Mouse (Mus musculus): Measurements from ENCODE around the gene Tmem216. TPM values are rescaled to one million over a fixed set of nuclear protein-coding genes. Genes with fewer than 3 reads are reported as not detected.

Gene Tmem216
- total RNA-seq, 1 experiment = 30.1 TPM

- Histone ChIP-seq H3K36me3 (ENCODE audit: control insufficient read depth, insufficient read depth, low read length, poor library complexity, severe bottlenecking) (0 out of 2 replicates have a peak, but pooled peaks cover 1% of the 10 kb centered on the region), H3K4me1 (ENCODE audit: control insufficient read depth in 2 of 2, insufficient read depth in 2 of 2, low read length in 2 of 2, poor library complexity in 1 of 2) (no peaks in the 10 kb centered on the region), H3K4me3 (ENCODE audit: insufficient read depth in 1 of 2, low read depth in 1 of 2, low read length in 2 of 2, poor library complexity in 1 of 2, severe bottlenecking in 1 of 2) (no peak overlapping the region), H3K27ac (ENCODE audit: insufficient read depth, low read depth, low read length, poor library complexity, severe bottlenecking) (no peak overlapping the region), H3K9ac (ENCODE audit: insufficient read depth, low read depth, low read length, poor library complexity, severe bottlenecking) (no peak overlapping the region), H3K9me3 (ENCODE audit: control insufficient read depth, insufficient read depth, low read depth, low read length) (no peaks in the 10 kb centered on the region)
- in situ Hi-C loops (cut with MboI; ENCODE audit: low sequenced_read_pairs in 2 of 2, unreplicated experiment in 2 of 2) = no loop called here
- no peak for DNase-seq (ENCODE audit: low read depth, low spot score)
- no peak for TF ChIP-seq ZC3H11A (IDR thresholded peaks at IDR 0.05; ENCODE audit: borderline replicate concordance, low read depth, low read length)
- TF ChIP-seq MAFK (IDR thresholded peaks at IDR 0.05; ENCODE audit: insufficient read depth, low read depth, low read length) = no peak
- no peak for TF ChIP-seq HCFC1 (IDR thresholded peaks at IDR 0.05; ENCODE audit: borderline replicate concordance, insufficient read depth, low read length)
- TF ChIP-seq ZNF384 (IDR thresholded peaks at IDR 0.05; ENCODE audit: low read depth, low read length) = no peak
- no peak for TF ChIP-seq CHD2 (IDR thresholded peaks at IDR 0.05; ENCODE audit: low read depth, low read length)
Observed at GRCm38 (mm10) chr19:10585112-10585511, 29.1 kb upstream of the Tmem216 start.

GRCm38 (mm10) chr19:10583550-10584146 lies 27.6 kb upstream of the Tmem216 start:
- DNase-seq (ENCODE audit: low read depth, low spot score) = no peak
- H3K9me3 ChIP-seq (ENCODE audit: control insufficient read depth, insufficient read depth, low read depth, low read length) = no peaks in the 10 kb centered on the region
- in situ Hi-C loops (cut with MboI; ENCODE audit: low sequenced_read_pairs in 2 of 2, unreplicated experiment in 2 of 2) = no loop called here
- no peaks in the 10 kb centered on the region for H3K4me1 ChIP-seq (ENCODE audit: control insufficient read depth in 2 of 2, insufficient read depth in 2 of 2, low read length in 2 of 2, poor library complexity in 1 of 2)
- TF ChIP-seq ZC3H11A (IDR thresholded peaks at IDR 0.05; ENCODE audit: borderline replicate concordance, low read depth, low read length) (no peak), HCFC1 (IDR thresholded peaks at IDR 0.05; ENCODE audit: borderline replicate concordance, insufficient read depth, low read length) (no peak), CHD2 (IDR thresholded peaks at IDR 0.05; ENCODE audit: low read depth, low read length) (no peak), ZNF384 (IDR thresholded peaks at IDR 0.05; ENCODE audit: low read depth, low read length) (no peak)
- no peak overlapping the region for H3K9ac ChIP-seq (ENCODE audit: insufficient read depth, low read depth, low read length, poor library complexity, severe bottlenecking)
- H3K27ac ChIP-seq (ENCODE audit: insufficient read depth, low read depth, low read length, poor library complexity, severe bottlenecking) = no peak overlapping the region
- 0 out of 2 replicates have a peak, but pooled peaks cover 1% of the 10 kb centered on the region for H3K36me3 ChIP-seq (ENCODE audit: control insufficient read depth, insufficient read depth, low read length, poor library complexity, severe bottlenecking)
- no peak overlapping the region for H3K4me3 ChIP-seq (ENCODE audit: insufficient read depth in 1 of 2, low read depth in 1 of 2, low read length in 2 of 2, poor library complexity in 1 of 2, severe bottlenecking in 1 of 2)

GRCm38 (mm10) chr19:10581984-10582383 lies 25.9 kb upstream of the Tmem216 start:
- no peak for DNase-seq (ENCODE audit: low read depth, low spot score)
- no peak for TF ChIP-seq ZNF384 (IDR thresholded peaks at IDR 0.05; ENCODE audit: low read depth, low read length)
- in situ Hi-C loops (cut with MboI; ENCODE audit: low sequenced_read_pairs in 2 of 2, unreplicated experiment in 2 of 2) = no loop called here
- Histone ChIP-seq H3K4me1 (ENCODE audit: control insufficient read depth in 2 of 2, insufficient read depth in 2 of 2, low read length in 2 of 2, poor library complexity in 1 of 2) (no peaks in the 10 kb centered on the region), H3K9ac (ENCODE audit: insufficient read depth, low read depth, low read length, poor library complexity, severe bottlenecking) (no peak overlapping the region), H3K9me3 (ENCODE audit: control insufficient read depth, insufficient read depth, low read depth, low read length) (no peaks in the 10 kb centered on the region), H3K4me3 (ENCODE audit: insufficient read depth in 1 of 2, low read depth in 1 of 2, low read length in 2 of 2, poor library complexity in 1 of 2, severe bottlenecking in 1 of 2) (no peak overlapping the region), H3K36me3 (ENCODE audit: control insufficient read depth, insufficient read depth, low read length, poor library complexity, severe bottlenecking) (no peaks in the 10 kb centered on the region), H3K27ac (ENCODE audit: insufficient read depth, low read depth, low read length, poor library complexity, severe bottlenecking) (no peak overlapping the region)

- Histone ChIP-seq H3K9me3 (ENCODE audit: control insufficient read depth, insufficient read depth, low read depth, low read length) (no peaks in the 10 kb centered on the region), H3K27ac (ENCODE audit: insufficient read depth, low read depth, low read length, poor library complexity, severe bottlenecking) (no peak overlapping the region), H3K4me3 (ENCODE audit: insufficient read depth in 1 of 2, low read depth in 1 of 2, low read length in 2 of 2, poor library complexity in 1 of 2, severe bottlenecking in 1 of 2) (no peak overlapping the region), H3K36me3 (ENCODE audit: control insufficient read depth, insufficient read depth, low read length, poor library complexity, severe bottlenecking) (no peaks in the 10 kb centered on the region), H3K9ac (ENCODE audit: insufficient read depth, low read depth, low read length, poor library complexity, severe bottlenecking) (no peak overlapping the region), H3K4me1 (ENCODE audit: control insufficient read depth in 2 of 2, insufficient read depth in 2 of 2, low read length in 2 of 2, poor library complexity in 1 of 2) (0 out of 4 replicates have a peak, but pooled peaks cover 0 to 2% of the 10 kb centered on the region in 2 experiments)
- in situ Hi-C loops (cut with MboI; ENCODE audit: low sequenced_read_pairs in 2 of 2, unreplicated experiment in 2 of 2) = no loop called here
- TF ChIP-seq CHD2 (IDR thresholded peaks at IDR 0.05; ENCODE audit: low read depth, low read length) = no peak
- TF ChIP-seq ZC3H11A (IDR thresholded peaks at IDR 0.05; ENCODE audit: borderline replicate concordance, low read depth, low read length) = no peak
- TF ChIP-seq ZNF384 (IDR thresholded peaks at IDR 0.05; ENCODE audit: low read depth, low read length) = no peak
- no peak for TF ChIP-seq HCFC1 (IDR thresholded peaks at IDR 0.05; ENCODE audit: borderline replicate concordance, insufficient read depth, low read length)
- TF ChIP-seq MAFK (IDR thresholded peaks at IDR 0.05; ENCODE audit: insufficient read depth, low read depth, low read length) = no peak
- DNase-seq (ENCODE audit: low read depth, low spot score) = no peak
Observed at GRCm38 (mm10) chr19:10580761-10581160, 24.7 kb upstream of the Tmem216 start.

GRCm38 (mm10) chr19:10580102-10580501 lies 24.1 kb upstream of the Tmem216 start:
- Histone ChIP-seq H3K4me3 (ENCODE audit: insufficient read depth in 1 of 2, low read depth in 1 of 2, low read length in 2 of 2, poor library complexity in 1 of 2, severe bottlenecking in 1 of 2) (no peak overlapping the region), H3K27ac (ENCODE audit: insufficient read depth, low read depth, low read length, poor library complexity, severe bottlenecking) (no peak overlapping the region), H3K36me3 (ENCODE audit: control insufficient read depth, insufficient read depth, low read length, poor library complexity, severe bottlenecking) (peaks cover 1% of the 10 kb centered on the region; the same call in 1 of the 2 replicates), H3K4me1 (ENCODE audit: control insufficient read depth in 2 of 2, insufficient read depth in 2 of 2, low read length in 2 of 2, poor library complexity in 1 of 2) (0 out of 4 replicates have a peak, but pooled peaks cover 0 to 2% of the 10 kb centered on the region in 2 experiments), H3K9me3 (ENCODE audit: control insufficient read depth, insufficient read depth, low read depth, low read length) (no peaks in the 10 kb centered on the region), H3K9ac (ENCODE audit: insufficient read depth, low read depth, low read length, poor library complexity, severe bottlenecking) (no peak overlapping the region)
- no peak for TF ChIP-seq HCFC1 (IDR thresholded peaks at IDR 0.05; ENCODE audit: borderline replicate concordance, insufficient read depth, low read length)
- TF ChIP-seq ZC3H11A (IDR thresholded peaks at IDR 0.05; ENCODE audit: borderline replicate concordance, low read depth, low read length) = no peak
- no peak for TF ChIP-seq CHD2 (IDR thresholded peaks at IDR 0.05; ENCODE audit: low read depth, low read length)
- TF ChIP-seq MAFK (IDR thresholded peaks at IDR 0.05; ENCODE audit: insufficient read depth, low read depth, low read length) = no peak
- no peak for TF ChIP-seq ZNF384 (IDR thresholded peaks at IDR 0.05; ENCODE audit: low read depth, low read length)
- DNase-seq (ENCODE audit: low read depth, low spot score) = no peak
- in situ Hi-C loops (cut with MboI; ENCODE audit: low sequenced_read_pairs in 2 of 2, unreplicated experiment in 2 of 2) = no loop called here
